Mouse (Mus musculus): ENCODE measurements around the gene Acot7.

DNA sequence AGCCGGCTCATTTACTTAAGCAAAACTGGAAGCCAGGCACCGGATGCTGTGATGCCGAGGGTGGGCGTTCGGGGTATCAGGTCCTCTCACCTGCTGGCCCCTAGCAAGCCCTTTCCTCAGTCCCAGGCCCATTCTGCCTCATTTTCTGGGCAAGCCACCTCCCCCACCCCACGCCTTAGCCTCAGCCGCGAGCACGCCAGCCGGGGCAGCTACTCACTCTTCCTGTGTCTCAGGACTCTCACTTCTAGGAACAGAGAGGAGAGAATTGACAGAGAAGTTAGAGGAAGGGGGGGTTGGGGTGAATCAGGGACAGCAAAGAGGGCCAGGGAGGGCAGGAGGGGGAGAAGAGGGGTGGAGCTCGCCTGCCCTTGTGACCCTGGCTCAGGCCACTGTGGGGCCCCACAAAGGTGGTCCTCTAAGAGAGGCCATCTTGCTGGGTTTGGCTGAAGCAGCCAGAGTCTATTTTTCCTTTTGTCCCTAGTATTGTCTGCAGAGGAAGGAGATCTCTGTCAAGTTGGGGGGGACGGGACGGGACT, 48.5 kb upstream of the Acot7 start:
- no peak for TF ChIP-seq CTCF (IDR thresholded peaks at IDR 0.05; ENCODE audit: borderline replicate concordance, insufficient read depth, low read depth, low read length)
- TF ChIP-seq POLR2A (IDR thresholded peaks at IDR 0.05; ENCODE audit: borderline replicate concordance, insufficient read depth, low read length), result no peak
